Mouse (Mus musculus) fat pad, adult 2 months (tissue): ENCODE data around the gene Best1.

ENCODE experiments used
- DNase-seq: peaks from one replicate; pipeline ENCODE4 v3.0.0-alpha.2; 2011; ENCODE audit warnings: low read depth, low spot score; ENCODE audit errors: extremely low read depth

Best1 gene

GRCm38 (mm10) chr19:10023304-10023758 is 21.9 kb upstream of the Best1 start:
- no peak for DNase-seq

- DNase-seq = no peak
Observed at GRCm38 (mm10) chr19:10022414-10023303, 21.2 kb upstream of the Best1 start.

GRCm38 (mm10) chr19:10021981-10022380 is 20.5 kb upstream of the Best1 start:
- DNase-seq = no peak

DNA sequence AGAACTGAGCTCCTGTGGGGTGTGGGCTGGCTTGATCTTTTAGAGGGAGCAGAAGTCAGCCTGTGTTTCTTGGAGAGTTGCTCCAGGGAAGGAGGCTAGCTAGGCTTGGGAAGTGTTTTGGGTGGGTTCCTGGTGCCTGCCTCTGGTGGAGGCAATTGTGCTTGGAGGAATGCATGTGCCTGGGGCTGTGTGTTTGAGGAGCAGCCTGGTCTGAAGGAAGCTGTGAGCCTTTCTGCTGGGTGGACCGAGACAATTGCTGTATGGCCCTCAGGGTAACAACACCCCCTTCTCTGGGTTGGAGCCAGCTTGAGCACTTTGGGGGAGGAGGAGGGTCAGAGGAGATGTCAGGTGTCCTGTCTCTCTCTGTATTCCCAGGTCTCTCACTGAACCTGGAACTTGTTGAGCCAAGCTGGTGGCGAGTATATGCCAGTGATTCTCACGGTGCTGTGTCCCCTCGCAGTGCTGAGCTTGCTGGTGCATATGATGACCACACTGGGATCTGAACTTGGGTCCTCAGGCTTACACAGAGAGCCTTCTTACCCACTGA is 17.9 kb upstream of the Best1 start:
- no peak for DNase-seq

DNA sequence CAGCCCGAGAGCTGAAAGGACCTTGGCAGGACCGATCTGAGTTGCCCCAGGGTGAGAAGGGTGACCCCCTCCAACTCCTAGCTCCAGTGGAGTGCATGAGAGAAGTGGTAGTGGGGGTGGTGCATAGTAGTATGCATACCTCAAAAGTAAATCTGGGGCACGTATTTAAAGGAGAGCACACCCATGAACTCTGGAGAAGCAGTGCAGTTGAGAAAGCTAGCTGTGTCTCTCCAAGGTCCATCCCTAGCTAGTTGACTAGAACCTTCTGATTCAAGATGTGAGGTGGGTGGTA is 17.0 kb upstream of the Best1 start:
- DNase-seq = no peak

DNA sequence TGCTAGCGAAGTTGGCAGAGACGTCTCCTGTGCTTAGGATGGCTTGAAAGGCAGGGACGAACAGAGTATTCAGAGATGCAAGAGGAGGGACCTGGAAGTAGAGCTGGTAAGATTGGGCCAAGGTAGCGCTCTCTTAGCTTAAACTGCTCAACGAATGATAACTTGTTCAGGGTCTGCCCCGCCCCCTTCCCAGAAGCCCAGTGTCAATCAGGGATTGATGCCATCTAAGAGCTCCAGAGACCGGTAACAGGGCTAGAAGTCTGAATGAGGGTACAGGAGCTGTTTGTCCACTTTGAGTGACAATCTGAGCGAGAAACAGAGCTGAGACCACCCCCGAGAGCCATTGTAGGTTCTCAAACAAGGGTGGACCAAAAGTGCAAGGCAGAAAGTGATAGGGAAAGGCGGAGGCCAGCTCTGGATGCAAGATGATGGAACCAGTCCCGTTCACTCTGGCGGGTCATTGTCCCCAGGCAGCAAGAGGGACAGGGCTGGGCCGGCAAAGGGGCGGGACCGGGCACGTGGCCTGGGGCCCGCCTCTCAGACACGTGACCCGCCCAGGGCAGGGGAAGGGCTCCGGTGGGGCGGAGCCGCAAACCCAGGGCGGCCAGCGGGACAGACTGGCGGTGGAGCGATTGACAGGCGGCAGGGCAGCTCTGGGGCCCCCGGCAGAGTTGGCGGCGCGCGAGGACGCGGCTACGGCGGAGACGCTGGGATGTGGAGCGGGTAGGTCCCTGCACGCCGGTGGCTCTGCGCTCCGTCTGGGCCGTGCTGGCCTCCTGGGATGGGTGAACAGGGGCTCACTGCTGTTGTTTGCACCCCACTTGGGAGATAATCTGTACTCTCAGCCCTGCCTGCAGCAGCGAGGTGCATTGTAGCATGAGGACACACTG is 16.4 kb upstream of the Best1 start:
- DNase-seq = no peak

DNA sequence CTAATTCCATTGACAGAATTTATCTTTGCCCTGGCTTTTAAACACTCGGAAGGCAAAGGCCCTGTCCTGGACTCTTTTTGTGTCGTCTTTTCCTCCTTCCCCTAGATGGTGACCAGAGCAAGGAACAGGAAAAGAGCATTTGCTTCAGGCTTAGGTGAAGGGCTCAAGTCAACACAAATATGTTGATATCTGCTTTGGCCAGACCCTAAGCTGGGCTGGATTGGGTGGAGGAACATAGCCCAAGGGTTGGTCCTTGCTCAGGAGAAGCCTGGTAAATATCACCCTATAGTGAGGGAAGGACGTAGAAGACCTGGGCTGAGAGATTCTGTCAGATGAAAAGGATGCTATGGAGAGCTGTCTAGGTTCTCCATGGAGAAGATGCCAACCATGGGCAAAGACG is 14.7 kb upstream of the Best1 start:
- DNase-seq = no peak

- no peak for DNase-seq
Observed at GRCm38 (mm10) chr19:10015442-10015841, 14.0 kb upstream of the Best1 start.

DNA sequence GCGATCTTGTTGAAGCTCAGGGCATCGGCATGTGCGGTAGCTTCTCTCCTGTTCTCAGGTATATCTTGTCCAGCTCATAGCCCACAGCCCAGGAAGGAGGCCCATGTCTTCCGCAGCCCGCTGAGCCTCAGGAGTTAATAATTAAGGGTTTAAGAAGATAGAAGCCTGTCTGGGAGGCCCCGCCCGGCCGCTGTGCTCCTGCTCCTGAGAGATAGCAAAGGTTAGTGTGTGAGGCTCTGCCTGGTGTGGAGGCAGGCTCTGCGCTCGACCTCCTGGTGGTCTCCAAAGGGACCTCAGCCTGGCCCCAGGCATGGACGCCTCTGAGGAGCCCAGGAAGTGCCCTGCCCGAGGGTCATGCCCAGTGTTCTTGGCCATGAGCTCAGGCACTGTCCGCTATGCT is 13.4 kb upstream of the Best1 start:
- no peak for DNase-seq

DNA sequence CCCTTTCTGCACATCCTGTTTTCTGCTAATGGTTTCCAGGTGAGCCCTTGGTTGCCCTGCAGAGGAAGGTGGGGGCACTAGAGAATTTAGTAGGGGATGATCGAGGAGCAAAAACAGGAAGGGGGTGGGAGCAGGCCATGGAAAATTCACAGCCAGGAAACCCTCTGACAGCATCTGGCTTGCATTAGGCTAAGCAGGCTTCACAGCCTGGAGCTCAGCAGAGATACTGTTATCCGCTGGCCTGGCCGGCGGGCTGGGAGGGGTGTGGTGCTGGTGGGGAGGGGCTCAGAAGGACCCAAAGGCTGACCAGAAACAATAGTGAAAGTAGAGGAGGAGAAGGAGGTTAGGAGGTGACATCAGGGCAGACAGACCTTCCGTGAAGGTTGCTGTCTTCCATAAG is 12.5 kb upstream of the Best1 start:
- DNase-seq = no peak

DNA sequence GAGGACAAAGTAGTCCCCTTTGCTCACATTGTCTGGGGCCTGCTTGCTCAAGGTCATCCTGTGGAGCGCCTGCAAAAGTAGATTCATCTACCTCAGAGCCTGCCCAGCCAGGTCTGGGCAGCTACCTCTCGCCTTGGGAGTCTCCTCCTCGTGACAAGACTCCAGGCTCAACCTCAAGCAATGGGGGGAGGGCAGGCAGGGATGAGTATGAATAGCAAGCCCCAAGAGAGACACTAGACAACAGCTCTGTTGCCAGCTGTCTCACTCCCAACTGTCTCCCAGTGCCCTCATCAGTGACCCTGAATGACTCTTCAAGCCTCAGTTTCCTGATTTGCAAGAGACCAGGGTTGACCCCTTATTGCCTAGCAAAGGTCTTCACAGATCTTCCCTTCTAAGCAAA is 11.9 kb upstream of the Best1 start:
- DNase-seq = no peak

DNA sequence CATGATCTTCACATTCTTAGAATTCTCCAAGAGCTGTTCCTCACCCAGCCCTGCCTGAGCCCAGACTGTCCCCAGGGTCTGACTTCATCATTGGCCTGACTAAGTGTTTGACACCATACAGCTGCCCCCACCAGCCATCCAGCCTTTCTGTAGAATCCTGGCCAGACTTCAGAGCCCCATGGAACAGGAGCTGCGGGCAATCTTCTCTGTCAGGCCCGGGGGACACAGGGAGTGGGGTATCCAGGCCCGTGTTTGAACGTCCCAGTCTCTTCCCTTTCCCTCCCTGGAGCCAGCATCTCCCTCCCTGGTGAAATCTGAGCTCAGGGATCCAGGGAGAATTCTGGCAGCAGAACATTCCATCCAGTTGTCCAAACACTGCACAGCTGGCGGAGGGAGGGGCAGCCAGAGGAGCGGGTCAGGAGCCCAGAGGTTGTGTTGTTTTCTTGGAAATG is 11.4 kb upstream of the Best1 start:
- no peak for DNase-seq

- DNase-seq = no peak
Observed at GRCm38 (mm10) chr19:10011408-10011807, 10.0 kb upstream of the Best1 start.

DNA sequence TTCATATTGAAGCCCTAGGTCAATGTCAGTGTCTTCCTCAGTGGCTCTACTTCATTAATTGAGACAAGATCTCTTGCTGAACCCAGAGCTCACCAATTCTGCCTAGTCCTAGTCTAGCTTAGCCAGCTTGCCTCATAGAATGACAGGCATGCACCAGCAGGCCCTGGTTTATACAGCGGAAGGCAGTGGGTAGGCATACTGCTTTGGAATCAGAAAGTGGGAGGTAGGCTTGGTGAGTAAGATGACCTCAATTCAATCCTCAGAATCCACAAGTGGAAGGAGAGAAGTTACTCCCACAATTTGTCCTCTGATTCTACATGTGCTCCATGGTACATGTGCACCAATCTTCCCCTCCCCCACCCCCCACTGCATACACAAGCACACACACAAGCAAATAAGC is 2.3 kb upstream of the Best1 start:
- no peak for DNase-seq

- DNase-seq = no peak
Observed at GRCm38 (mm10) chr19:10000330-10000729, 1.1 kb downstream of the Best1 start.

DNA sequence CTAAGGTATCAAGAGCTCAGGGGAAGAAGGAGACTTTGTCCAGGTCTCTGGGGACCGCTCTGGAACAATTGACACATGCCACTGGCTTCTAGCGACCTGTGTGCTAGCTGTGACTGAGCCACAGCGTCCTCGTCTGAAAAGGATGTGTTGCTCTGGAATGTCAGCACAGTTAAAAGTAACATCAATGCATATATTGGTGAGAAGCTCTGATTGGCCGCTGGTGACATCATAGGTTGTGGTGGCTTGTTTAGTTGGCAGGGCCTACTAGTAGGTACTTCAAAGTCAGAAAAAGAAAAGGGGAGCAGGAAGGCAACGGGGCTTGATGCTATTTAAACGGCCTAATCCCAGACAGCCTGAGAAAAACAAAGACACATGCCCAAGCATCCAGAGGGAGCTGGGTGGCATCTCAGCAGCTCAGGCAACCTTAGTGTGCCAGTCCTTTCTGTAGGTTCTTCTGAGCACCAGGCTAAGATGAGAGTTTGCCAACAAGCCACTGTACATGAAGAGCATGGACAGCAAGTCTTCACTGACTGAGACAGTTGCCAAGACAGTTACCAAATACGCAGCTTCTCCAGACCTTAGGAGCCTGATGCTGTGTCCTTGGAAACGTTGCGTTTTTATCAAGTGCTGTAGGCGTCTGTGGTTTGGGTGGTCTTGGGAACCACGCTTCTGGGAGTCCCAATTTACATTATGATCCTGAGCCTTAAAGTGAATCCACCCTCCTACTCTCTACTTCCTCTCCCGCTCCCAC is 2.5 kb downstream of the Best1 start:
- DNase-seq = no peak

- no peak for DNase-seq
Observed at GRCm38 (mm10) chr19:9998063-9998416, 3.4 kb downstream of the Best1 start.

- no peak for DNase-seq
Observed at GRCm38 (mm10) chr19:9997204-9998062, 4.0 kb downstream of the Best1 start.

- no peak for DNase-seq
Observed at GRCm38 (mm10) chr19:9993036-9993656, 8.3 kb downstream of the Best1 start.
